Mouse (Mus musculus): ENCODE measurements around the gene Olfr894. TPM values are rescaled to one million over a fixed set of nuclear protein-coding genes. Genes with fewer than 3 reads are reported as not detected.
"Not testable (repeated sequence)": the region's sequence is repeated elsewhere in the genome, so short reads cannot be mapped to it uniquely, and the experiment has no call there.

Olfr894 gene
- not detected in 2 replicates for polyA plus RNA-seq (2014; fragmentation: Nextera tagmentation; extraction: Ambion mirVana)

DNA sequence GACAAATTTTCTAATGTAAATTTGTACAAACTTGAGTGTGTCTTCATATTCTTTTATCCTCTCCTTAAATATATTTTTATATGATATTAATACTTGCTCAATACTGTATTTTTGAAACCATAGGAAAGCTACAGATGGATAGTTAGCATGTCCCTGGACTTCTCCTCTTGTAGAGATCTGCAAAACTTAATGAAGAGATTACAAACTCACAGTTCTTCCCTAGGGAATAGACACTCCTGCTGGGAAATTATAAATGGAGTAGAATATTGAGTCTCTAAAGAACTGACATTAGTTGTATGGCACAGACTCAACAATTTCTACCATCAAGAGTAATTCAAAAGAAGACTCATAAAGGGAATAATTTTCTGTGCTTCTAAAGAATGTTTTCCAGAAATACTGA lies at the start of gene Olfr894:
Olfr894 (plus strand) TSS at position 301 of the 400 bp plus-strand sequence.
- no peak within 1 kb of the TSS for H3K9ac ChIP-seq (ENCODE audit: low read length)
- no peaks in the 10 kb centered on the region for H3K4me1 ChIP-seq (ENCODE audit: control insufficient read depth, insufficient read depth, low read length)
- no peak within 1 kb of the TSS for H3K4me3 ChIP-seq (ENCODE audit: low read depth, low read length)
- no peaks in the 10 kb centered on the region for H3K36me3 ChIP-seq (ENCODE audit: control insufficient read depth, insufficient read depth, low read length)
- no peaks in the 10 kb centered on the region for H3K9me3 ChIP-seq (ENCODE audit: control insufficient read depth, low read length)
- H3K4me2 ChIP-seq (ENCODE audit: low read depth) = no peak within 1 kb of the TSS
- no peak within 1 kb of the TSS for H3K27ac ChIP-seq (ENCODE audit: low read depth, low read length)
- H3K27me3 ChIP-seq (ENCODE audit: control insufficient read depth, insufficient read depth, low read length) = no peaks in the 10 kb centered on the region
- DNase-seq (ENCODE audit: low spot score) = no peak
- no peak for ATAC-seq (ENCODE audit: insufficient read depth, low FRiP score, low TSS enrichment)

DNA sequence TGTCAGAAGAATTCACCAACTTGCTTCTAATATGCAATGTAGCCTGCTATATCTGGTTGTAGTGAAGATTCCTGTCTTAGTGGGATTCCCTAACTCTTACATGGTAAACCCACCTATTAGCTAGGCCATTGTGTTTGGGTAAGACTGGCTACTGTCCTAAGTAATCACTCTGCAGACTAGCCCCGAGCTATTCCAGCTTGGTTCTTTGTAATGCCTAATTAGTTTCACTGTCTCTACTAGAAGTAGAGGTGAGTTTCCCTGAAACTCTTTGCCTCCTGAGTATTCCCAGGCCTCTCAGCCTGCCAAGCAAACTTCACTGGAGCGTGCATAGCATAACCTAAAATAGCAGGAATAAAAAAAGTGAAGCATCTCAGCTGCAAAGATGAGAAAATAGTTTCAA lies 49.5 kb upstream of the Olfr894 start:
- H3K4me3 ChIP-seq (ENCODE audit: low read depth, low read length); H3K36me3 ChIP-seq (ENCODE audit: control insufficient read depth, insufficient read depth, low read length); H3K4me2 ChIP-seq (ENCODE audit: low read depth); DNase-seq (ENCODE audit: low spot score); H3K9ac ChIP-seq (ENCODE audit: low read length); H3K9me3 ChIP-seq (ENCODE audit: control insufficient read depth, low read length); H3K27ac ChIP-seq (ENCODE audit: low read depth, low read length); ATAC-seq (ENCODE audit: insufficient read depth, low FRiP score, low TSS enrichment); H3K27me3 ChIP-seq (ENCODE audit: control insufficient read depth, insufficient read depth, low read length); H3K4me1 ChIP-seq (ENCODE audit: control insufficient read depth, insufficient read depth, low read length): not testable (repeated sequence)
- 56% methylated on average over 2 of the region's 2 CpGs for WGBS

DNA sequence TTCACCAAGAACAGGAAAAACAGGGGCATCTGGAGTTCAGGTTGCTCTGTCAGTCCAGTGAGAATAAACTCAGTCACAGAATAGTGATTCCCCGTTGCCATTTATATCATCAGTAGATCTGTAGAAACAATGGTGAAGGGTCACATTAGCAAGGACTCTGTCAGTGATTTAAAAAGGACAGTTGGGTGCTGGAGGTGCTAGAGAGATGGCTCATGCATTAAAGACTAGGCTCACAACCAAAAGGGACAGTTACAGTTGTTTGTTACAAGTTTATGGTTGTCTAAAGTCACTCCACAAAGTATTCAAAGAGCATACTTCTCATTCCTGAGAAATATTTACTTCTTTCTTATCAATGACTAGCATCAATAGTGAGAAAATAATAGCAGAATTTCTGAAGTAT lies 37.1 kb upstream of the Olfr894 start, which contains the start of gene Olfr891:
Olfr891 (minus strand) TSS at position 101 of the 400 bp plus-strand sequence.
- WGBS = 100% methylated on average over 1 of the region's 1 CpGs
- Histone ChIP-seq H3K4me1 (ENCODE audit: control insufficient read depth, insufficient read depth, low read length) (no peaks in the 10 kb centered on the region), H3K4me3 (ENCODE audit: low read depth, low read length) (no peak within 1 kb of the TSS), H3K9ac (ENCODE audit: low read length) (no peak within 1 kb of the TSS), H3K9me3 (ENCODE audit: control insufficient read depth, low read length) (no peaks in the 10 kb centered on the region), H3K27me3 (ENCODE audit: control insufficient read depth, insufficient read depth, low read length) (no peaks in the 10 kb centered on the region), H3K4me2 (ENCODE audit: low read depth) (no peak within 1 kb of the TSS), H3K36me3 (ENCODE audit: control insufficient read depth, insufficient read depth, low read length) (no peaks in the 10 kb centered on the region), H3K27ac (ENCODE audit: low read depth, low read length) (no peak within 1 kb of the TSS)
- ATAC-seq (ENCODE audit: insufficient read depth, low FRiP score, low TSS enrichment) (no peak), DNase-seq (ENCODE audit: low spot score) (no peak)

DNA sequence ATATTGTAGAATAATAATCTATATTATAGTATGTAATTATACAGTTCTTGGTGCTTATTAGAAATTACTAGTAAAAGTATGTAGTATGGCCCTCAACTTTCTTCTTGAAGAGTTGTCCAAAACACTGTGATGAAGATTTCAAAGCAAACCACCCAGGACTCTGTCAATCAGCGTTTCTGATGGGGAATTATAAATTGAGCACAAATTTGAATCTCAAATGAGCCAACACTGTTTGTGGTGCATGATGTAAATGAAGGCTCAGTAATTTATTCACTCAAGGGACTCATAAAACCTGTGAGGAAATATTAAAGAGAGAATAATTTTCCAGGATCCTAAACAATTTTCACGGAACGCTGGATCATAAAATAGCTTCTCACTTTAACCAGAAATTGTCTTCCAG lies 9.8 kb upstream of the Olfr894 start, which contains the start of gene Olfr893:
Olfr893 (plus strand) TSS at position 301 of the 400 bp plus-strand sequence.
- Histone ChIP-seq H3K36me3 (ENCODE audit: control insufficient read depth, insufficient read depth, low read length) (no peaks in the 10 kb centered on the region), H3K27ac (ENCODE audit: low read depth, low read length) (no peak within 1 kb of the TSS), H3K9ac (ENCODE audit: low read length) (no peak within 1 kb of the TSS), H3K9me3 (ENCODE audit: control insufficient read depth, low read length) (no peaks in the 10 kb centered on the region), H3K4me1 (ENCODE audit: control insufficient read depth, insufficient read depth, low read length) (no peaks in the 10 kb centered on the region), H3K27me3 (ENCODE audit: control insufficient read depth, insufficient read depth, low read length) (no peaks in the 10 kb centered on the region), H3K4me2 (ENCODE audit: low read depth) (no peak within 1 kb of the TSS), H3K4me3 (ENCODE audit: low read depth, low read length) (no peak within 1 kb of the TSS)
- no peak for ATAC-seq (ENCODE audit: insufficient read depth, low FRiP score, low TSS enrichment)
- 83% methylated on average over 3 of the region's 3 CpGs for whole genome bisulfite sequencing
- DNase-seq (ENCODE audit: low spot score) = no peak

DNA sequence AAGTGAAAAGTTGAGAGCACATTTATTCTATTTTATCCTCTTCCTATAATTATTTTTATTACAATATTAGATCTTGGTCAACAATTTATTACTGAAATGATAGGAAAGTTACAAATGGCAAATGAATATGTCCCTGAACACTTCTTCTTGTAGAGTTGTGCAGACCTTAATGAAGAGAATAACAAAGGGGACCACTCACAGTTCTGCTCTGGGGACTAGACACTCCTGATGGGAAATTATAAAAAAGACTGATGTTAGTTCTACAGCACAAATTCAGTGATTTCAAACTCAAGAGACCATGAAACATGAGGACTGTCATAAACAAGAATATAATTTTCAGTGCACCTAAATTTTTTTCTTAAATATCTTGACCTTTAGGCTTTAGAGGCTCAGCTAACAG lies 34.6 kb downstream of the Olfr894 start, which contains the start of gene Olfr143:
Olfr143 (plus strand) TSS at position 301 of the 400 bp plus-strand sequence.
- Histone ChIP-seq H3K27ac (ENCODE audit: low read depth, low read length) (no peak within 1 kb of the TSS), H3K4me1 (ENCODE audit: control insufficient read depth, insufficient read depth, low read length) (no peaks in the 10 kb centered on the region), H3K9me3 (ENCODE audit: control insufficient read depth, low read length) (no peaks in the 10 kb centered on the region), H3K27me3 (ENCODE audit: control insufficient read depth, insufficient read depth, low read length) (no peaks in the 10 kb centered on the region), H3K9ac (ENCODE audit: low read length) (no peak within 1 kb of the TSS), H3K4me3 (ENCODE audit: low read depth, low read length) (no peak within 1 kb of the TSS), H3K4me2 (ENCODE audit: low read depth) (no peak within 1 kb of the TSS), H3K36me3 (ENCODE audit: control insufficient read depth, insufficient read depth, low read length) (no peaks in the 10 kb centered on the region)
- ATAC-seq (ENCODE audit: insufficient read depth, low FRiP score, low TSS enrichment) = no peak
- no peak for DNase-seq (ENCODE audit: low spot score)

DNA sequence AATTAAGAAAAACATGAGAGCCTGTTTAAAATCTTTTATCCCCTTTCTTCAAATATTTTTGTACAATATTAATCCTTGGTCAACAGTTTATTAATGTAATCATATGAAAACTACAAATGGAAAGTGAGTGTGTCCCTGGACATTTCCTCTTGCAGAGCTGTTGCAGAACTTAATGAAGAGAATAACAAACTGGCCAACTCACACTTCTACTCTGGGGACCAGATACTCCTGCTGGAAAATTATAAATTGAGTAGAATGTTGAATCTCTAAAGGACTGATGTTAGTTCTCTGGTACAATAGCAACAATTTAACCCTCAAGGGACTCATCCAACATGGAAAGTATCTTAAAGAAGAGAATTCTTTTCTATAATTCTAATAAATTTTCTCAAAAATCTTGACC lies 49.7 kb downstream of the Olfr894 start, which contains the start of gene Olfr895:
Olfr895 (plus strand) TSS at position 301 of the 400 bp plus-strand sequence.
- H3K9ac ChIP-seq (ENCODE audit: low read length) = no peak within 1 kb of the TSS
- no peaks in the 10 kb centered on the region for H3K36me3 ChIP-seq (ENCODE audit: control insufficient read depth, insufficient read depth, low read length)
- no peak within 1 kb of the TSS for H3K4me3 ChIP-seq (ENCODE audit: low read depth, low read length)
- H3K4me1 ChIP-seq (ENCODE audit: control insufficient read depth, insufficient read depth, low read length) = no peaks in the 10 kb centered on the region
- ATAC-seq (ENCODE audit: insufficient read depth, low FRiP score, low TSS enrichment) (no peak), DNase-seq (ENCODE audit: low spot score) (no peak)
- no peaks in the 10 kb centered on the region for H3K27me3 ChIP-seq (ENCODE audit: control insufficient read depth, insufficient read depth, low read length)
- no peak within 1 kb of the TSS for H3K4me2 ChIP-seq (ENCODE audit: low read depth)
- no peak within 1 kb of the TSS for H3K27ac ChIP-seq (ENCODE audit: low read depth, low read length)
- no peaks in the 10 kb centered on the region for H3K9me3 ChIP-seq (ENCODE audit: control insufficient read depth, low read length)

Other genes with a start within 250 kb of the Olfr894 start
- gene Olfr881, start 226.2 kb upstream of the Olfr894 start, polyA plus RNA-seq (2014; fragmentation: Nextera tagmentation; extraction: Ambion mirVana) = not detected in 2 replicates
- gene Olfr883, start 192.2 kb upstream of the Olfr894 start, polyA plus RNA-seq (2014; fragmentation: Nextera tagmentation; extraction: Ambion mirVana) = not detected in 2 replicates
- gene Olfr884, start 171.5 kb upstream of the Olfr894 start, polyA plus RNA-seq (2014; fragmentation: Nextera tagmentation; extraction: Ambion mirVana) = not detected in 2 replicates
- not detected in 2 replicates for gene Olfr885, start 156.7 kb upstream of the Olfr894 start, polyA plus RNA-seq (2014; fragmentation: Nextera tagmentation; extraction: Ambion mirVana)
- gene Olfr887, start 134.0 kb upstream of the Olfr894 start, polyA plus RNA-seq (2014; fragmentation: Nextera tagmentation; extraction: Ambion mirVana) = not detected in 2 replicates
- not detected in 2 replicates for gene Olfr888, start 109.9 kb upstream of the Olfr894 start, polyA plus RNA-seq (2014; fragmentation: Nextera tagmentation; extraction: Ambion mirVana)
- gene Olfr889, start 102.9 kb upstream of the Olfr894 start, polyA plus RNA-seq (2014; fragmentation: Nextera tagmentation; extraction: Ambion mirVana) = 0.15 and 0.16 TPM in 2 replicates
- not detected in 2 replicates for gene Olfr890, start 75.5 kb upstream of the Olfr894 start, polyA plus RNA-seq (2014; fragmentation: Nextera tagmentation; extraction: Ambion mirVana)
- gene Olfr891, start 37.2 kb upstream of the Olfr894 start, polyA plus RNA-seq (2014; fragmentation: Nextera tagmentation; extraction: Ambion mirVana) = not detected in 2 replicates
- not detected in 2 replicates for gene Olfr893, start 9.7 kb upstream of the Olfr894 start, polyA plus RNA-seq (2014; fragmentation: Nextera tagmentation; extraction: Ambion mirVana)
- gene Olfr143, start 34.7 kb downstream of the Olfr894 start, polyA plus RNA-seq (2014; fragmentation: Nextera tagmentation; extraction: Ambion mirVana) = not detected in 2 replicates
- not detected in 2 replicates for gene Olfr895, start 49.8 kb downstream of the Olfr894 start, polyA plus RNA-seq (2014; fragmentation: Nextera tagmentation; extraction: Ambion mirVana)
- gene Olfr896-ps1, start 73.1 kb downstream of the Olfr894 start, polyA plus RNA-seq (2014; fragmentation: Nextera tagmentation; extraction: Ambion mirVana) = not detected in 2 replicates
- not detected in 2 replicates for gene Olfr25, start 111.0 kb downstream of the Olfr894 start, polyA plus RNA-seq (2014; fragmentation: Nextera tagmentation; extraction: Ambion mirVana)
- gene Olfr898, start 130.4 kb downstream of the Olfr894 start, polyA plus RNA-seq (2014; fragmentation: Nextera tagmentation; extraction: Ambion mirVana) = not detected in 2 replicates
- not detected in 2 replicates for gene Olfr250, start 148.8 kb downstream of the Olfr894 start, polyA plus RNA-seq (2014; fragmentation: Nextera tagmentation; extraction: Ambion mirVana)
- gene Olfr251, start 159.0 kb downstream of the Olfr894 start, polyA plus RNA-seq (2014; fragmentation: Nextera tagmentation; extraction: Ambion mirVana) = not detected in 2 replicates
- gene Olfr147, start 183.6 kb downstream of the Olfr894 start, polyA plus RNA-seq (2014; fragmentation: Nextera tagmentation; extraction: Ambion mirVana) = not detected in 2 replicates
- gene Olfr901, start 211.4 kb downstream of the Olfr894 start, polyA plus RNA-seq (2014; fragmentation: Nextera tagmentation; extraction: Ambion mirVana) = not detected in 2 replicates
- gene Olfr902, start 229.6 kb downstream of the Olfr894 start, polyA plus RNA-seq (2014; fragmentation: Nextera tagmentation; extraction: Ambion mirVana) = not detected in 2 replicates
- gene Olfr904, start 245.1 kb downstream of the Olfr894 start, polyA plus RNA-seq (2014; fragmentation: Nextera tagmentation; extraction: Ambion mirVana) = not detected in 2 replicates

Data from neural tube, embryonic 11.5 days (tissue).